Mouse (Mus musculus) erythroblast, embryonic 14.5 days (primary cell): Measurements from ENCODE around the gene Clec16a.

Experiments
- GATA1 ChIP-seq: IDR thresholded peaks from 2 replicates; pipeline ENCODE4 v1.6.1; 2012; ENCODE audit warnings: low read length, inconsistent platforms, mixed read lengths
- TAL1 ChIP-seq: IDR thresholded peaks from 3 replicates; pipeline ENCODE4 v1.6.1; 2012; ENCODE audit warnings: low read length, inconsistent platforms, mixed read lengths

GRCm38 (mm10) chr16:10499122-10499521, 46.0 kb upstream of the Clec16a start:
- TF ChIP-seq GATA1 (no peak), TAL1 (no peak)
